Mouse (Mus musculus): ENCODE measurements around the gene Ramp2.

DNA sequence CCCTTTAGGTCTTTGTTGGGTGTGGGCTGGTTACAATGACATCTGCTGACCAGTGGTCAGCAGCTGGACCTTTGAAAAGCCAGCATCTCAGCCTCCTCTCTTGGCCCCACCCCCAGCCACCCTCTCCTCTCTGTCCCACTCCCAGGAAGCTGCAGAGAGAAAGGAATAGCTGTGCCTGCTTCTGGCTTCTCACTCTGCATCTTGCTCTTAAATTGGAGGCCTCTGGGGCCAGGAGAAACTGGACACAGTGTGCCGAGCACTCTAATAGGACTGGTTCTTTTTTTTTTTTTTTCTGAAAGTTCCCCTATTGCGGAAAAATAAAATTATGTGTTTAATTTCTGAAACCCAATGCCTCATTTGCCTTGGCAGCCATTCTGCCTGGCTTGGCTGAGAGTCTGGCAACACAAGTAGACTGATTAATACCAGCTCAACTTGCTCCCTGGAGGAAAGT is 15.7 kb upstream of the Ramp2 start:
- no peak for TF ChIP-seq CTCF (IDR thresholded peaks at IDR 0.05; ENCODE audit: low read depth)
- TF ChIP-seq EP300 (optimal IDR thresholded peaks at IDR 0.05) = no peak

All from stomach, postnatal 0 days (tissue).